Mouse (Mus musculus) spleen, adult 18-20 months (tissue): ENCODE data around the gene Rras2.

Source experiments
- DNase-seq, 2 experiments: peaks; one replicate each; pipeline ENCODE4 v3.0.0; 2022; ENCODE audit warnings: mixed read lengths in 2 of 2

Rras2 gene

DNA sequence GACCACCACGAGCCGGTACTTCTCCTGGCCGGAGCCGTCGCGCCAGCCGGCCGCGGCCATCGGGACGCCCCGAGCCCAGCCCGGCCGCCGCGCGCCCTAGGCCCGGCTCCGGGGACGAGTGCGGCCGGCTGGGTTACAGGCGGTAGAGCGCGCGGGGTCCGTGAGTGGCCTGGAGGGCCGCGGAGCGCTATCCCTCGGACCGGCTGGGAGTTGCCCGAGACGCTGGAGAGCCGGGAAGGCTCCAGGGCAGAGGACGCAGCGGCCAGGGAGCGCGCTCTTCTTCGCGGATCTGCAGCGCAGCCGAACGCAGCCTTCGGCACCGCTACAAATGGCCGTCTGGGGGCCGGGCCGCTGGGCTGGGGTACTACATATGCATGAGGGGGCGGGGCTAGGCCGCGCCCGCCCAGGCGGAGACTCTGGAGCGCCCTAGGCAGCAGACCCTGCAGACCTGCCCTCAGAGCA lies at the start of gene Rras2:
Gene Rras2 (minus strand): TSS at position 338 of the 462 bp plus-strand sequence.
- peak; percentile 78 to 88 for DNase-seq

DNA sequence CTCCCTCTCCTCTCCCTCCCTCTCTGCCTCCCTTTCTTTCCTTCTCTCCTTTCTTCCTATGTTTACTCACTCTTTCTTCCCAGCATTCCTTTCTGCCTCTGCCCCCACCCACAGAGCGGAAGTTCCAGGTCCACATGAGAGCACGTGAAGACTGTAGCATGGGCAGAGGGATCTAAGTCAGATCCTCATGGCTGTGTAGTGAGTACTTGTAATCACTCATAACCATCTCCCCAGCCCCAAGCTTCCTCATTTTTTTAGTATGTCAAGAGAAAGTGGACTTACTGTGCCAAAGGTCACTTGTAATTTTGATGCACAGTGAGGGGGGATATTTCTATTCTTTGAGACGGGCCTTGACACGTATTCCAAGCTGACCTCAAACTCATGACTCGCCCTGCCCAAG lies 45.4 kb upstream of the Rras2 start:
- no peak for DNase-seq

DNA sequence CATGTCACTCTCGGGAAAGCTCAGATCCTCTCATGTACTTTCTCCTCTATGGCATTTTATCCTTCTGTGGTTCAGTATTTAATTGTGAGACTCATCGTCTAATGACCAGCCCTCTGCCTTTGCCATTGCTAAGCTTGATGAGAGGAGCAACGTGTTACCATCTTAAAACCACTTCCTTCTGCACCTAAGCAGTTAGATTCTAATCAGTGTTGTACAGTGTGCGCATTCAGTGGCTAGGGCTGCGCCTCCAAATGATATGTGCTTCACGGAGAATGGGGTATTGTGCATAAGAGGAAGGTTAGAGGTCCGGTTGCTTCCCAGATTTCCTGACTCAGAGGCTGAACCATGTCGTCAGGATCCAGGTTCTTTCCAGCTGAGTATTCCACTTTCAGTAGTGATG lies 43.5 kb upstream of the Rras2 start:
- no peak for DNase-seq

DNA sequence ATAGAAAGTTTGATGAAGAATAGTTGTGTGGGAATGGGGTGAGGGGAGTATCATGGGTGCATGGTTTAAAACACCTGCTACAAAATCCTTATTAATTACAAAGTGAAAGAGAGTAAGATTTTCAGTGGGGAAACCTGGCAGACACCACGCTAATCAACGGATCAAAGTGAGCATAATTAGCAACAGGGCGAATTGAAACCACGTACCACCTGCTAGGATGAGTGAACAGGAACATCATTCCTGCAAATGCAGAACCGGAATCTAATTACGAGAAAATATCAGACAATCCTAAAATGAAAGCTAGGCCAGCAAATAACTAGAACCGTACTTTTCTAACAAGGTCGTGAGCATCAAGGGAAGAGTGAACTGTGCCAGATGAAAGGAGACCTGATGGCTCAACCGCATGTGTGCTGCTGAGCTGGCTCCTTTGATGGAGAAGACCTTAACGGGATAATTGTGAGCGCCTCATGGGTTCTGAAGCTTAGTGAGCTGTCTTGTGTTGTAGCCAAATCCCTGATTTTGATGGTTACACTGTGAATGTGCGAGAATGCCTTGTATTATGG lies 40.2 kb upstream of the Rras2 start:
- no peak for DNase-seq

DNA sequence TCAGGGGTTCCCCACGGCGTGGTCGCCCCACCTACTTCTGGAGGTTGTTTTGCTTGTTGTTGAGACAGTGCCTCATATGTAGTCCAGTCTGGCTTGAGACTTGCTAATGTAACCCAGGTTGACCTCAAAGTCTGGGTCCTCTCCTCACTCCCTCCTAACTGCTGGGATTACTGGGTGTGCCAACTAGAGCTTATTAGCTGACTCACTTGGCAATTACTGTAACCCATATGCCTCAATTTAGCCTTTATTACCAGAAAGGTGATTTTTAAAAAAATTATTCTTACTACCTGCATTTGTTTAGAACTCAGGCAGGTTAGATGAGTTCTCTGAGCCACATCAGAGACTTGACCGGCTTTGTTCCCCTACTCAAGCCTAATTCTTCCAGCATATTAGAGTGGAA lies 38.8 kb upstream of the Rras2 start:
- DNase-seq: no peak

DNA sequence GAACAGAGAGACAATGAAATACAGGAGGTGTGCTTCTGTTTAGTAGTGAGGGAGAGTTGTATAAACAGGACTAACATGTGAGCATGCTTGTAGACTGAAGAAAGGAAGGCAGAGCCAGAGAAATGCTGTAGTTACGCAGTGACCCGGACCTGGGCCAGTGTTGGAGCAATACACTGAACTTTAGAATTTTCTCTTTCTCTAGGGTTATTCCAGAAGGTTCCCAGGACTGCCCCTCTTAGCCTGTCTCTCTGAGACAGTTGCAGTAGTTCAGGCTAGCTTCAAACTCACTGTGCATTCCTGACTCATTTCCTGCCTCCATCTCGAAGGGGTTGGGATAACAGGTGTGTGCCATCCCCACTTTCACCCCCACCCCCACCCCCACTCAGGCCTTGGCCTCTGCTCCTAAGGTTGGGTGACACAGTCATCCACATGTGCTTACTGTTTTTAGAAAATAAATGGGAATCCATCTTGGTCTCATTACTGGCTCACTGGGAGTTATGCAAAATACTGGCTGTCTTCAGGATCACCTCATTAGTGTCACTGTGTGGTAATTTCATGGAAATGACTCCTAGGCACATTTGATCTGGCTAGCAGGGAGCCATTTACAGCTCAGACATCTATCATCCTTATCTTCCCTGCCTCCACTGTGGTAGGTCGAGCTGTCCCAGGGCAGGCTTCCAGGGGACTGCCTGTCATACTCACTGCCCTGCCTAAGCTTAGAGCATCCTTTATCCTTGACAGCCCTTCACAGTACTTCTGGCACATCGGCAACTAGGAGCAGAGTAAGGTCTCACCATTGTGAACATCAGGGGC lies 37.7 kb upstream of the Rras2 start:
- no peak for DNase-seq

DNA sequence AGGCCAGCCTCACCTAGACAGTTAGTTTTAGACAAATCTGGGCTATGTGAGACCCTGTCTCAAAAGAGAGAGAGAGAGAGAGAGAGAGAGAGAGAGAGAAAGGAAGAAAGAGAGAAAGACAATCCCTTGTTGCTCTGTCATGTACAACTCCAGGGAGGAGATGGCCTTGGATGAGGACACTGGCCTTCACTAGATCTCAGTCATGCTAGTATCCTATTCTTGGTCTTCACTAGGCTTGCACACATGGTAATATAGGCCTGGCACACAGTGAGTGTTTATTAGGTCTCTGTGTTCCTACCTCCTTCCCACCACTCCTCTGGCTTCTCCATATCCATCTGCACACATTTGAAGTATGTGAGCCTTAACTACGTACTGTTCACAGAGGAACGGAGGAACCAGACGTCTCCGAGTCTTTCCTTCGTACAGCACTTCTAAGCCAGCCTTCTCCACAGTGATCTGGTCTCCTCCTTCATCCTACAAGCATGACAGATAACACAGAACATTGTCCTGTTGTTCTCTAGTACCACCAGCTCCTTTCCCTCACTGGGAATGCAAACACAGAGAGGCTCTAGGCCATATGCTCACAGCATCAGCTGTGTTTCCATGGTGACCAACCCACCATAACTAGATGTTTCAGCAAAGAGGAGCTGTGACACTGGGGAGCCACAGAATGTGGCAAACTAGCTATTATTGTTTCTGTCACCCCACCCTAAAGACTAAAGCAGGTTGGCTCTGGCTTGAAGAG lies 33.6 kb upstream of the Rras2 start:
- no peak for DNase-seq

DNA sequence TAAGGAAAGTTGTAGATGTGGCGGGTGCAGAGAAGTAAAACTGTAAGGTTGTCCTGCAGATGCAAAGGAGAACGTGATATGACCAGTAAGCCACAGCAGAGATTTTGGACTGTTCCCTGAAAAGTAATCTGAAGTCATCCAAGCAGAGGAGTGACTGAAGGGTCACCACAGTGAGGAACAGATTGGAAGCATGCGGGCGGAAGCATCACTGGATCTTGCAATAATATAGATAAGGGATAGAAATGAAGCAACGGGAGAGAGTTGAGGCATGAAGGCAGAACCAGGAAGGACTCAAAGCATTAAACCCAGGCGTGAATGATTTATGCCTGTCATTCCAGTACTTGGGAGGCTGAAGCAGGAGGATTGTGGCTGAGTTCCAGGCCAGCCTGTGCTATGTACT lies 32.0 kb upstream of the Rras2 start:
- no peak for DNase-seq

DNA sequence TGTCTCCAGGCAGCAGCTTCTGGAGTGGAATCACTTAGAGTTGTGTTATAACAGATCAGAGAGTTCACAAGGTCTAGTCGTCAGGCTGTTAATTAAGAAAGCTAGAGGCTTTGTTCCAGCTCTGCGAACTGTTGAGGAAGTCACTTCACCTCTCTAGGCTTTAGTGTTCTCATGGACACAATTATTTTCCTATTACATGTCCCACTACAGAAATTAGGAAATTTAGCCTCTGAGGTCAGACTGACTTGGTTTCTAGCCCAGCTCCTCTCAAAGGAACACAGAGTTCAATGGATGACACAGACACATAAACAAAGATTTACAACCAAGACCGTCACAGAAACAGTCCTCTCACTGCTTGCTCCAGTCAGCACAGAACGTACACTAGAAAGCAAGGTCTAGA lies 31.6 kb upstream of the Rras2 start:
- DNase-seq: no peak

DNA sequence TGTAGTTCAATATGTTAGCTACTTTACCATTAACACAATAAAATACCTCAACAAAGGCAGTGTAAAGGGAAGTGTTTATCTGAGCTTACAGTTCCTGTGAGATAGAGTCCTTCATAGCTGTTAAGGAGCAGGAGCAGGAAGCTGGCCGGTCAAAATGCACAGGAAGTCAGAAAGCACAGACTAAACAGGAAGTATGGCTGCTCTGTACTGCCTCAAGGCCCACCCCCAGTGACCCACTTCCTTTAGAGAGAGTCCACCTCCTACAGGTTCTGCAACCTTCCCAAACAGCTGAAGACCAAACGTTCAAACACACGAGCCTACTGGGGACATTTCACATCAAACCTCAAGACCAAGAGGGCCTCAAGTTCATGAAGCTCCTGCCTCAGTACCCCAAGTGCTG lies 28.3 kb upstream of the Rras2 start:
- DNase-seq: no peak

DNA sequence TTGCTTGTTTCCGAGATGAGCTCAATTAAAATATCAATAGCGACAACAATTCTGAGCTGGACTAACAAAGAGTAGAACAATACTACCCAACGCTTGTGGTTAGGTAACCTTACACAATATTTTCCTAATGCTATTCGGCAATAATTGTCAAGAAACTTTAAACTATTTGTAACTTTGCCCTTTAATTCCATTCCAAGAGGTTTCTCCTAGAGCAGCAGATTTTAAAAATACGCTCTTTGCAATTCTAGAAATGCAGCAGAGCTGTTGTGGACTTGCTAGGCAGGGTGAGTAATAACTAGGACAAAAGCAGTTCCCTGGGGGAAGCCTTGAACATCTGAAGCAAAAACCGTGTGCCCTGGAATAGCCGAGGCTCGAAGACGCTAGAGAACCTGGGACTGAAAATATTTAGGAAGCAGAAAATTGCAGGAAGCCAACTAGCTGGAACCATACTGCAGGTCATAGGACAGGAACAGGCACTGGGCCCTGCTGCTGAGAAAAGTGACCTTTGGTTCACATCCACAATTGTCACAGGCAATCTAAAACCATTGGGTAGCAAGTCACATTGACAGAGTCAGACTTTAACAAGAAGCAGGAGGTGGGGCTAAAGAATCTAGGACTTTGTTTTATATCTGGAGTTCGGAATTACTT lies 24.7 kb upstream of the Rras2 start:
- DNase-seq: no peak

DNA sequence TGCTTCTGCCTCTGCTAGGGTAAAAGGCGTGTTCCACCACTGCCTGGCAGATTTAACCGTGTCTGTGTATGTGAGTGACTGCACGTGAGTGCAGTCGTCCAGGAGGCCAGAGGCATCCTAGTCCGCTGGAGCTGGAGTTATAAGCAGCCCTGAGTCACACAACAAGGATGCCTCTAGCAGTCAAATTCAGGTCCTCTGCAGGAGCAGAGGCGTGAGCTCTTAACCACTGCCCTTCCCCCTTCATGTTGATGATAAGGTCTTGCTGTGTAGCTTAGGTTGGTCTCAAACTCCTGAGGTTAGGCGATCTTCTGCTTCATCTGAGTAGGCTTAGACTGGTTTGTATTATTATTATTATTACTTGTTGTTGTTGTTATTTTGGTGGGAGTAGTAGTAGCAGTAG lies 22.4 kb upstream of the Rras2 start:
- no peak for DNase-seq

DNA sequence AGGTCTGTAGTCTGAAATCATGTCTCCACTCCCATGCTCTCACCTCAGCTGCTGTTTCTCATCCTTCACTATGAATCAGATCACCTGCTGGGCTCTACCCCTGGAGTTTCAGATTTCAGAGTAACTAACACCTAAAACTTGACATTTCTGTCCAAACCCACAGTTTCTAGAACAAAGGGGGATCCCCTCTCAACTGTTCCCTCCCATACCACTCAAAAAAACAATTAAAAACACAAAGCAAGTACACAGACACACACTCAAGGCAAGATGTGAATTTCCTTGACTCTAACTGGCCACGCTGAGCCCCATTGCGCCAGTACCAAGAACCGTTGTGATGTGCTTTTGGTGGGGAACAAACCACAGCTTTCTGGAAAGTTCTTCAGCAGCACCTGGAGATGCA lies 21.8 kb upstream of the Rras2 start:
- DNase-seq: no peak

DNA sequence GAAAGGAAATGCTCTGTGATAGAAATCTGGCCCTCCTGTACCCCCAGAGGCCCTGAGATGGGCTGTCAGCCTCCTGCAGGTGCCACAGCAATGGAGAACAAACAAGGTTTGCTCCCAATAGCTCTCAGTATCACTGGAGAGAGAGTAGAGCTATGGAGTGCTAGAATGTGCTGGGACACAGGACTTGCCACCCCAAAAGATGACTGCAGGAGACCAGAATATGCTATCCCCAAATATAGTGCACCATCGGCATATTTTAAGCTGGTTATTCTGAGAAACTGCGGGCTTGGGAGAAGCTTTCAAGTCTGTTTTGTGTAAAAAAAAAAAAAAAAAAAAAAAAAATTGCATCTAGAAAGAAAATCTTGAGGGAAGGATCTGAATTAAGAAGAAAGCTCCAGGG lies 20.7 kb upstream of the Rras2 start:
- DNase-seq: no peak

DNA sequence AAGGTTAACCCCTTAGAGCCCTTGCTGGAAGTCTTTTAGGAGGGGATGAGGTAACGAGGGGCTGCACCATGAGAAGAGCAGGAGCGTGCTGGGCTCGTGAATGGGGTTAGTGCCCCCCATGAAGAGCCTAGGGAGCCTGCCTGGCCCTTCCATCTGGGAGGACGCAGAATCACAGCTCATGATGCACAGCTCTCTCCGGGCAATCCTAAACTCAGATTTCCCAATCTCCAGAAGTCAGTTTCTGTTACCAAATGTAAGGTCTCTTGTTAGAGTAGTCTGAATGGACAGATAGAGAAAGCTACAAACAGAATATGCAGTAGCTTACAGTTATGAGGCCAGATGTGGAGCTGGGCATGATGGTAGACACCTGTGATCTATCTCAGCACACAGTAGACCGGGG lies 17.6 kb upstream of the Rras2 start:
- no peak for DNase-seq

DNA sequence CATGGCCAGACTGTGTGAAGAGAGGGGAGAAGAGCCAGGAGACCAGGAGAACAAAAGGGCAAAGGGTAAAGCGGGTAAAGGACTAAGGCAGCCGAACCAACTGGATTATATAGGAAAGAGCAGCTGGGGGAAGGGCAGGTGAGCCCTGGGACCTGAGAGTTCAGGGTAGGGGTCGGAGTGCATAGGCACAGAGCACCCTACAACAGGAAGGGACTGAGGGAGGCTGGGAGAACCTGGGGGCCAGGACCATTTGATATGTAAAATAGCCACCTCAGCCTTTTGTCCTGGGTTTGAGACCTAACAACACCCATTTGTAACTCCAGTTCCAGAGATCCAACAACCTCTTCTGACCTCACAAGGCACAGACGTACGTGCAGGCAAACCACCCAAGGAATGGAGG lies 16.4 kb upstream of the Rras2 start:
- no peak for DNase-seq

DNA sequence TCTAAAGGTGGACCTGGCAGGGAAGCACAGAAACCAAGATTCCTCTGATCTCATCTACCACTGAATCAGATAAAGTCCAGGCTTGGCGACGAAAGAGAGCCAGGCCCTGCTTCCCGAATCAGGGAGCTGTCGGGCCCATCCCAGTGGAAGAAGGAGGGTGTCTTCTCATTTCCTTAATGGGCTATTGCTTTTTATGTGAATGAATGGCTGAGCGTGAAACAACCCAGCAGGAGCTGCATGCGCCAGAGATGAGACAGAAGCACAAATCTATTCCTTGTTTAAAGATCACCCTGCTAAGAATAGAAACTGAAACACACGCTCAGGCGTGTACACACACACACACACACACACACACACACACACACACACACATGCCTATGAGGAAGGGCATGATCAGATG lies 14.7 kb upstream of the Rras2 start:
- DNase-seq: no peak

DNA sequence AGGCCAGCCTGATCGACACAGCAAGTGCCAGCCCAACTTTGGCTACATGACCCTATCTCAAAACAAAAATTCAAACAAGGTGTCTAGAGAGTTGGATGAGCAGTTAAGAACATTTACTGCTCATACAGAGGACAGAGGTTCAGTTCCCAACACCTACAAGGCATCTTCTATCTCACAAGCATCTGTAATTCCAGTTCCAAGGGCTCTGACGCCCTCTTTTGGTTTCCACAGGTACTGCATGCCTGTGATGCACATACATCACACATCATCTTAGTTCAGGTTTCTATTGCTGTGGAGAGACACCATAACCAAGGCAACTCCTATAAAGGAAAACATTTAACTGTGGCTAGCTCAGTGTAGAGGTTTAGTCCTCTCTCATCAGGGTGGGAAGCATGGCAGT lies 11.7 kb upstream of the Rras2 start:
- DNase-seq: no peak

DNA sequence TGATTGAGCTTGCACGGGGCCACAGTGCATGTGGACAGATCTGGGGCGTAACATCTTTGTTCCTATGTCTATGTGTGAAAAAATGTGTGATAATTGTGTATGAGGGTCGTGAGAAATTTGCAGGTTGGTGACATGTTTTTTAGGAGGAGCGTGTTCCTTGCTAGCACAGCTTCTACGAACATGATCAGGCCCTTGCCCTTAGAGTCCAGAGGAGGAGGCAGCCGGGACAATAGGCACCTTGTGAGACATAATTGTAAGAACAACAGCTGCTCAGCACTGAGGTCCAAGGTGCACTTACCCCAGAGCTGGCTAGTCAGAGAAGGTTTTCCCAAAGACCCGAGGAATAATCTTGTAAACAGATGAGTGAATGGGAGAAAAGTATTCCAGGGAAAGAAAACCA lies 599 bp upstream of the Rras2 start:
- no peak for DNase-seq

DNA sequence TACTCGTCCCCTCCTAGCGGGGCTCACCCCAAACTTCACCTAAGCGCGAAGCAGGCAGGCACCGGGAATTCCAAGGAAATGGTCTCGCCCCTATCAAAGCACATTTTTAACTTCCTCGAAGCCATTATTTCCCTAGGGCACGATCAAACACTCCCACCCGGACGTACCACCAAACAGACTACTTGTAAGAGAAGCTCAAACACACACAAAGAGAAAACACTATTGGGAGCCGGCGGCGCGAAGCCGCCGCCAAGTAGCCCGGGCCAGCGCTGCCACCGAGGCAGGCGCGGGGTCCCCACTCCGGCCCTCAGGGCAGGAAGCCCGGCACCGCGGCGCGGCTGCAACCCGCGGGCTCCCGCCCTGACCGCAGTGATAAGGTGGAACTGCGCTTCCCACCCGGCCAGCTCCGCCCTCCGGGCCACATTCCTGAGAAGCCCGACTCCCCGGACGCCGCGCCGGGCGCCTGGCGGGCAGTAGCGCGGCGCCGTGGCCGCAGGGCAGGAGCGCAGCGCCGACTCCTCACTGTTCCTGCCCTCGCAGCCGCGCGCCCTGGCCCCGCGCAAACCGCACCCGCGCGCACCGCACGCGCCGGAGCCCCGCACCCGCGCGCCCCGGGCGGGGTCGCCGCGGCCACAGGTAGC lies 750 bp downstream of the Rras2 start:
- DNase-seq: peak; percentile 54 to 63

DNA sequence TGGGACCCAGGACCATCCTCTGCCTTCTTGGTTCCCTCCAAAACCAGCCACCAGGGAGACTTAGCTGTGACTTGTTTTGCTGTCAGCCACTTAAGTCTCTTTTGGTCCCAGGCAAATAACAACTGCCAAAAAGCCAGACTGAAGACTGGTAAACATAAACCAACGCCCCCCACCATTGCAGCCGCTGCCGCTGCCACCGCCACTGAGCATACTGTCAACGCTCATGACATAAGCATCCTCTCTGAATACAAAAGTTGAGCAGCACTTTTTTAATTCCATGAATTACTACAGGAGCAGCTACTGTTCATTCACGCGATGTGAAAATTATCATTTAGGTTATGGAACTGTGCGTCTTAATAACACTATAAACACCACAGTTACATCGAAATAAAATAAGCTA lies 1.6 kb downstream of the Rras2 start:
- no peak for DNase-seq

DNA sequence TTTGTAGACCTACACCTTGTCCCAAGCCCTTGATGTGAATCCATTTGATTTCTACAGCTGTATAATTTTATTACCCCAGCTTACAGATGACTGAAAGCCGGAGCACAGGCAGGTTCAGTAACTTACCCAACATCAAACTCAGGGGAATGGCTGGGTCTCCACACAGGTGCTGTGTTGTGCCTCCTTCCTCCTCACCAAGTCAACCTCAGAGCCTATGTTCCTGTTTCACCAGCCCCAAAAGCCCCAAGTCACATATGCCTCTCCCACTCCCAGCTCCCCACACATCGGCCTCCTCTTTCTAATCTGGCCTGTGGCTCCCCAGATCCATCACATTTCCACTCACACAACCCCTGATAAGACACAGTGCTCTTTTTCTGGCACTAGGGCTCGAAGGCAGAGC lies 2.6 kb downstream of the Rras2 start:
- DNase-seq: peak in 1 of 2 experiments; percentile 10

DNA sequence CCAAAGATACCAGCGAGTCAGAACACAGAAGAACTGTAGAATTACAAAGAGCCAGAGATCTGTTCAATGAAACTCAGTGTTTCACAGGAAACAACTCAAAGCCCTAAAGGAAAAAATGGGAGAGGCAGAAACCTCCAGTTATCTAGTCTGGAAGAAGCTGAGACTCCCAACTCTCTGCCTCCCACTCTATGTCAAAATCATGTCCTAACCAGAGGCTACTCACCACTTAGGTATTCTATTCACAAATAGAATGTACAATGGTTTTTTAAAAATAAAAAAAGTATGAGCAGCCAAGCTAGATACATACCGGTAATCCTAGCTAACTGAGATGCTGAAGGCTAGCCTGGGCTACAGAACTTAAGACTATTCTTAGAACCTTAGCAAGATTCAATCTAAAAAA lies 3.3 kb downstream of the Rras2 start:
- no peak for DNase-seq
